Mouse (Mus musculus) G1E-ER4 (cell line): ENCODE measurements around the gene Chn1. TPM values are rescaled to one million over a fixed set of nuclear protein-coding genes. Genes with fewer than 3 reads are reported as not detected.

Experiments
- GATA1 ChIP-seq: IDR thresholded peaks from one replicate; pipeline ENCODE4 v1.8.0; 2012; ENCODE audit warnings: low read length, inconsistent platforms
- polyA plus RNA-seq: library from polyadenylated mRNA; stranded (reverse); fragments of >175 nt; gene quantifications from 2 replicates; pipeline ENCODE4 v1.2.3, GENCODE M21; 2012

The Chn1 gene
- polyA plus RNA-seq, 1 experiment = 0.77 TPM

DNA sequence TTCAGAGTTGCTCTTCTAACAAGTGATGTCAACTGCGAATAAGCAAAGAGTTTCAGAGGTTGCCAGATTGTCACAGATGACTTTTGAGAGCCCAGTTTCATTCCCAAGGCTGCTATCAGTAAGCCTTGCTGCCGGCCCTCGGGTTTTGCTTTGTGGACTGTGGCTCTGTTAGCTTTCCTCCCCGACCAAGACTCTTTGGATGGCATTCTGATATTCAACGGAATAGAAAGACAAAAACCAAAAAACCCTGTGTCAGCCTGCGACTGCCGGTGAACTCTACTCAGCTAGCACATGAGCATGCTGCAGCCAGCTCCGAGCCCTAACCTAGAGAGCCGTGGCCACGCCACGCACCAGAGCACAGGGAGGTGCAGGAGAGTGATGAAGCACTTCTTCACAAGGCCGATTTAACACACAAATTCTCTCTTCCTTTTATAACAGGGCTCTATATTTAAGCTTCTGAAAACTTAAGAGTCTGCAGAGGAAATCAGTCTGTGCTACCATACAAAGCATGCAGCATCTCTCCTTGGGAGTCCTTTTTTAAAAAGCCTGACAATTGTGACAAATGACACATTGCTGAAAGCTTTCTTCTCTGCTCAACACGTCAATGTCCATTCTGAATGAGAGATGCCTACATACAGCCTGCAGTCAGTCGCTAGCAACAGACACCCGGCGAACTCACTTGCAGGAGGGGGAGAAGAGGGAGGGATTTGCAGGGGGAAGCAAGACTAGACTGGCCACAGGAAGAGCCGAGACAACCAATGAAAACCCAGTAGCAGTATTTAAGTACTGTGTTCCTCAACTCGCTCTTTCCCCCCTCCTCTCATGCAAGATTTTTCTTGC lies 115.2 kb downstream of the Chn1 start:
- TF ChIP-seq GATA1 = no peak

- TF ChIP-seq GATA1 = no peak
These were observed 116.1 kb downstream of the Chn1 start for GRCm38 (mm10) chr2:73659041-73659440.

GRCm38 (mm10) chr2:73657961-73658360 lies 117.2 kb downstream of the Chn1 start:
- no peak for TF ChIP-seq GATA1

- TF ChIP-seq GATA1 = no peak
These were observed 118.0 kb downstream of the Chn1 start for GRCm38 (mm10) chr2:73657151-73657550.

- TF ChIP-seq GATA1 = no peak
These were observed 119.5 kb downstream of the Chn1 start for GRCm38 (mm10) chr2:73655663-73656062.

DNA sequence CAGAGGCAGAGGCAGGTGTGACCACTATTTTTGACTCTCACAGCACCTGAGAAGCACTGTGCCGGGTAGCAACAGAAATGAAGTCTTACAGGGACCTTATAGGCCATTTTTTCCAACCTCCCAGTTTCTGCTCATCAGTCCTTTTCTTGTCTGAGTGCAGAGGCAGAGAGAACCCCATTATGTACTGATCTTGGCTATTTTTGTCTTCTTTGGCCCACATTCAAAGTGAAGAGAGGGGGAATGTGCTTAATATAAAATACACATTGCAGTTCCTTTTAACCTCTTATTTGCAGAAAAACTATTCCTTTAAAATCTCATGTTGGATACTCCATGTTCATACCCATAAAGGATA lies 120.3 kb downstream of the Chn1 start:
- no peak for TF ChIP-seq GATA1

- no peak for TF ChIP-seq GATA1
These were observed 120.9 kb downstream of the Chn1 start for GRCm38 (mm10) chr2:73654059-73654891.

GRCm38 (mm10) chr2:73637688-73638087 lies 137.5 kb downstream of the Chn1 start:
- no peak for TF ChIP-seq GATA1

- no peak for TF ChIP-seq GATA1
These were observed 138.8 kb downstream of the Chn1 start for GRCm38 (mm10) chr2:73636387-73636786.

DNA sequence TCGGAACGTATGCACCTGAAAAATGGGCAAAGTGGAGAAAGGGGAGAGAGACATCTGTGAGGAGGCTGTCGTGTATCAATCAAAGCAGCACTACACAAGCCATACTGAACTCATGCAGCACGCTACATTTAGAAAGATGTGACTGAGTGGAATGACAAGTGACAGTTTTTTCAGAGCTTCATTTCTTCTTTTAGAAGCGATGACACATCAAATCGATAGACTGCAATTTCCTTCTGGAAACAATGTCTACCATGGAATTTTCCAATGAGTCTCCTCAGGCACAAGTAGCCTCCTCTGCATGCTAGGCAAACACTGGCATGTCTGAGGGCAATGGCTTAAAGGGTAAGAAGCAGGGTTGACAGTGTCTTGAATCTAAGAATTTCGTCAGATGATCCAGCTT lies 143.3 kb downstream of the Chn1 start:
- TF ChIP-seq GATA1 = no peak

- no peak for TF ChIP-seq GATA1
These were observed 156.6 kb downstream of the Chn1 start for GRCm38 (mm10) chr2:73618486-73619052.

- no peak for TF ChIP-seq GATA1
These were observed 158.6 kb downstream of the Chn1 start for GRCm38 (mm10) chr2:73616434-73617057.

GRCm38 (mm10) chr2:73615456-73615855 lies 159.7 kb downstream of the Chn1 start:
- TF ChIP-seq GATA1 = no peak

GRCm38 (mm10) chr2:73614303-73614702 lies 160.8 kb downstream of the Chn1 start:
- no peak for TF ChIP-seq GATA1

DNA sequence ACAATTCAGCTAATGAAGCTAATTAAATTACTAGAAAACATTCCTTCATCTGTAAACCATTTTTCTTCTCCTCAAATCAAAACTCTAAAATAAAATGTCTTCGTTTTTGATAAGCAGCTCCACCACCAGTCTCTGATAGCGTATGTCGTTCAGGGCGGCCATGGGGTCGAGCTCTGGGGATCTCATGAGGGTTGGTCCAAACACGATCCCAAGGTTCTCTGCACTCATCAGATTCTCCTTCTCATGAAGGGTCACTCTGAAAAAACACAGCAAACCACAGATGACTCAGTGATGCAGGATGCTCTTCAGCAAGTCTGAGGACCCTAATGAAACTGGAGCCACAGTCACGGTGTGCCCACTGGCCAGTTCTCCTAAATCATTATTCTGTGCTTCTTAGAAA lies 162.2 kb downstream of the Chn1 start:
- no peak for TF ChIP-seq GATA1
